Mouse (Mus musculus) spleen, adult 2 months (tissue): ENCODE measurements around the gene Rbpms2.

Source experiments
- CTCF ChIP-seq: fragments of 200-500 bp; IDR thresholded peaks from 2 replicates; pipeline ENCODE4 v1.5.1; 2011; ENCODE audit warnings: mild to moderate bottlenecking, inconsistent platforms; ENCODE audit not compliant: insufficient read depth, insufficient read length, insufficient replicate concordance; ENCODE audit errors: extremely low read depth
- POLR2A ChIP-seq: fragments of 200-500 bp; IDR thresholded peaks from 2 replicates; pipeline ENCODE4 v1.6.1; 2011; ENCODE audit warnings: low read depth, low read length, inconsistent platforms

DNA sequence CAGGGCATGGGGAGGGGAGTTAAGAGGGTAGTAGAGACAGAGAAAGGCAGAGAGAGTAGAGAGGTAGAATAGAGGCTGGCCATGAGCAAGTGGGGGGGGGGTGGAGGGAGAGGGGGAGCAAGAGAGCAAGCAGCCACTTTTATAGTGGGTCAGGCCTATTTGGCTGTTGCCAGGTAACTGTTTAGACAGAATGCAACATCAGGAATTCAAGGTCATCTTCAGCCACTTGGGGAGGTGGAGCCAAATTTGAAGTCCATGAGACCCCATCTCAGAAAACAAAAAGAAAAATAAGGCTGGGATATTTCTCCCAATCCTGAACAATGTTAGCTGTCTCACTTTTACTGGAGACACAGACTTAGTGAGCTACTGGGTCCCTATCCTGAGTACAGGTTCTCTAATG lies 13.1 kb downstream of the Rbpms2 start:
- TF ChIP-seq CTCF = no peak
- no peak for TF ChIP-seq POLR2A
